Mouse (Mus musculus): ENCODE data around the gene Zranb3. TPM values are rescaled to one million over a fixed set of nuclear protein-coding genes. Genes with fewer than 3 reads are reported as not detected.

Gene Zranb3
- polyA plus RNA-seq, 1 experiment = not detected

DNA sequence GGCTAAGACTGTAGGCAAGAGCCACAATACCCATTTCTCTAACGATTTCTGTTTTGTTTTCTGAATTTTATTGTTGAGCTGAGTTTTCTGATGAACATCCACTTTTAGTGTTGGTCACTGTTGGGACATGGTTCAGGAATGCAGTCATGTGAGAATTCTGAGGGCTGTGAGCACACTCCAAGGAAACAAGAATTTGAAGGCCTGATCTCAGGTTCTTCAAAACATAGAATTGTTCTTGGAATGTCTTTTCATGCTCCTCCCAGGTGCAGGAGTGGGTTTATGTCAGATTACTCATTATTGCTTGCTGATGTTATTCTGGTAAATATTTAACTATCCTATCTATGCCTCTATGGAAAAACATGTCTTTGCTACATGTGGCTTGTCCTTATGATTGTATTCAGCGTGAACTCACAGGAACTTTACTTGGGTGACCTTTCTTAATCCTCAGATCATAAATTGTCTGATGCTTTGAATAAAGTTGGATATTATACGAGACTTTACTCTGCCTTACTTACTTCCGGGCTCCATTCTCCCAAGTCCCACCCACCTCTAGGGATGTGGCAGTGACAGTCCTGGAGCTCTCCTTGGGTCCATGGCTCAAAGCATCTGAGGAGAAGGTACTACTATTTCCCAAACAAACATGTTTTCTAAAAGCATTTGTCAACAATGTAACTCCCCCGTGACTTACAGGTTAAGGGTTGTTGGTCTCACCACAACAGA is 119.4 kb downstream of the Zranb3 start:
- 95% methylated on average over 5 of the region's 5 CpGs for WGBS
- TF ChIP-seq CTCF (IDR thresholded peaks at IDR 0.05; ENCODE audit: insufficient read depth, low read depth, low read length) (no peak), POLR2A (IDR thresholded peaks at IDR 0.05; ENCODE audit: insufficient read depth, low read depth, low read length) (no peak)
- Histone ChIP-seq H3K27ac (ENCODE audit: insufficient read depth, low read depth, low read length) (no peak overlapping the region), H3K4me3 (ENCODE audit: insufficient read depth, low read depth, low read length) (no peak overlapping the region), H3K4me1 (ENCODE audit: control insufficient read depth, insufficient read depth, low read length) (0 out of 2 replicates have a peak, but pooled peaks cover 2% of the 10 kb centered on the region)

DNA sequence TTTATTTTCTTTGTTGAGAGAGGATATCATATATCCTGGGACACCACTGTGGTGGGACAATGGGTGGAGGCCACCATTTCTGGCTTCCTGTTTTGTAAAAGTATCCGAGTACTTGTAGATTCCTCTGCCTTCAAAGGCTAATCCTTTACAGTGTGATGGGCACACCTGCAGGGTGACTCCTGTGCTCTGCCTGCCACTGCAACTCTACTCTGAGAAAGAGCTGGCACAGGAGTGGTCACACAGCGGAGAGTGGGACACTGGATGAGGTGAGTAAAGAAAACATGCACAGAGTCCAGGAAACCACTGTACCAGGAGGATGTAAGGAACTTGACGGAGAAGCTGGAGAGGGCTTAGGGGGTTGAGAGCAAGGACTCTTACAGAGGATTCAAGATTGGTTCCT is 120.6 kb downstream of the Zranb3 start:
- Histone ChIP-seq H3K27ac (ENCODE audit: insufficient read depth, low read depth, low read length) (no peak overlapping the region), H3K4me1 (ENCODE audit: control insufficient read depth, insufficient read depth, low read length) (no peaks in the 10 kb centered on the region), H3K4me3 (ENCODE audit: insufficient read depth, low read depth, low read length) (no peak overlapping the region)
- TF ChIP-seq POLR2A (IDR thresholded peaks at IDR 0.05; ENCODE audit: insufficient read depth, low read depth, low read length) (no peak), CTCF (IDR thresholded peaks at IDR 0.05; ENCODE audit: insufficient read depth, low read depth, low read length) (no peak)
- 92% methylated on average over 3 of the region's 3 CpGs for WGBS

DNA sequence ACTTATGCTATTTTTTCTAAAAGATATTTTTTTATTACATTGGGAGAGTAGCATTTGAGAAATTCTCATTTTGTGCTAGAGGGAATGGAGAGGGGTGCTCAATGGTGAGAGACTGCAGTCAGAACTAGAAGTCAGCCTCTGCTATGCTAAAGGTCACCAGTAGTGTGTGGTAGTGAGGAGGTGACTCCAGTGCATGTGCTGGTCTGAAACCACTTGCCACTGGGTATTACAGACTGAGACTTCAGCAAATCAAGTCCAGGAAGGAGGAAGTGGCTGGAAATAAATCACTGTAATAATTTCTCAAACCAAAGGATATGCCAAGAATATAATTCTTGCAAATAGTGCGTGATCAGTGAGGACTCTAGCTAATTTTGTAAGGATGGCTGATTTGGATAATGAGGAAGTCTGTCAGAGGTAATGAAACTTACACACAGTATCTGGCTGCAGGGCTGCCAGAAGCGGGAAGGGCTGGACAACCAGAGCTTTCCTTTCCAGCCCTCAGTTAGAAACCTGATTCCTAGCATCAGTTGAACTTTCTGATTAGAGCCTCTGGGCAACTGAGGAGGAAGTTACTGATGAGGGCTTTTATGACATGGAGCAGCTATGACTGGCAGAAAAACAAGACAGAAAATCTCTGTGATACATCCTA is 121.8 kb downstream of the Zranb3 start:
- 85% methylated on average over 2 of the region's 2 CpGs for WGBS
- Histone ChIP-seq H3K4me3 (ENCODE audit: insufficient read depth, low read depth, low read length) (no peak overlapping the region), H3K27ac (ENCODE audit: insufficient read depth, low read depth, low read length) (no peak overlapping the region), H3K4me1 (ENCODE audit: control insufficient read depth, insufficient read depth, low read length) (no peaks in the 10 kb centered on the region)
- TF ChIP-seq CTCF (IDR thresholded peaks at IDR 0.05; ENCODE audit: insufficient read depth, low read depth, low read length) (no peak), POLR2A (IDR thresholded peaks at IDR 0.05; ENCODE audit: insufficient read depth, low read depth, low read length) (no peak)

DNA sequence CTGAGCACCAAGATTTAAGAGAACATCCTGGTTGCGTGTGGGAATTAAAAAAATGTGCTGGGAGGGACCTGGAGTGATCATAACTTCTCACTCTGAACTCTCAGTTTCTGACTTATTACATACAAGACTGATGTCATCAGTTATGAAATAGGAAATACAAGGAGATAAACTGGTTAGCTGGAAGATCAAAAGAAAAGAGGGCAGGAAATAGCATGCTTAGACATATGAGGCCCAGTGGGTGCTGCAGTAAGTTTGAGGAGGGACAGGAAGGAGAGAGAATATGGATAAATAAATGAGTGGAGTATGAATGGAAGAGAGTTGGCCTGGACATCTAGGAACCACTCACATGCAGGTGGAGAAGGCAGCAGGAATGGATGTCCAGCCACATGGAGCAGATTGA is 124.7 kb downstream of the Zranb3 start:
- no peak overlapping the region for H3K27ac ChIP-seq (ENCODE audit: insufficient read depth, low read depth, low read length)
- 100% methylated on average over 1 of the region's 1 CpGs for WGBS

DNA sequence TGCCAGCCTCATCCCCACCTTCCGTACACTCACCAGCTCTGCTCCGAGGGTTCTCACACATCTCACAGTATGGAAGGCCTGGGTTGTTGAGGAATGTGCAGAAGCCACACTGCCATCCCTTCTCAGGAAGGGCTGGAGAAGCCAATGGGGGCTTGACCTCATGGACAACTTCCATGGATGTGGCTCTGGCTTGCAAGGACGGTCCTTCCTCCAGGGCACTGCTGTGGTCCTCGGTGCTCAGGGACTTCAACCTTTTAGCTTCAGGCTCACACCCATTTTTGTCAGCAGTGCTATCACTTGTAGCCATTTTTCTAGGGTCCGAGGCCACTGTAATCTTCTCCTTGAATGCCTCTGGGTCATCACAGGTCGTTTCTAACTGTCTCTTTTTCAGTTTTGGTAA is 126.7 kb downstream of the Zranb3 start:
- H3K4me1 ChIP-seq (ENCODE audit: control insufficient read depth, insufficient read depth, low read length) = no peaks in the 10 kb centered on the region
- 91% methylated on average over 6 of the region's 6 CpGs for WGBS
- no peak overlapping the region for H3K27ac ChIP-seq (ENCODE audit: insufficient read depth, low read depth, low read length)
- TF ChIP-seq CTCF (IDR thresholded peaks at IDR 0.05; ENCODE audit: insufficient read depth, low read depth, low read length) (no peak), POLR2A (IDR thresholded peaks at IDR 0.05; ENCODE audit: insufficient read depth, low read depth, low read length) (no peak)
- no peak overlapping the region for H3K4me3 ChIP-seq (ENCODE audit: insufficient read depth, low read depth, low read length)

More for the DNA sequence above, 124.7 kb downstream of the Zranb3 start:
- Histone ChIP-seq H3K4me3 (ENCODE audit: insufficient read depth, low read depth, low read length) (no peak overlapping the region), H3K4me1 (ENCODE audit: control insufficient read depth, insufficient read depth, low read length) (no peaks in the 10 kb centered on the region)
- no peak for TF ChIP-seq POLR2A (IDR thresholded peaks at IDR 0.05; ENCODE audit: insufficient read depth, low read depth, low read length)
- TF ChIP-seq CTCF (IDR thresholded peaks at IDR 0.05; ENCODE audit: insufficient read depth, low read depth, low read length) = no peak

DNA sequence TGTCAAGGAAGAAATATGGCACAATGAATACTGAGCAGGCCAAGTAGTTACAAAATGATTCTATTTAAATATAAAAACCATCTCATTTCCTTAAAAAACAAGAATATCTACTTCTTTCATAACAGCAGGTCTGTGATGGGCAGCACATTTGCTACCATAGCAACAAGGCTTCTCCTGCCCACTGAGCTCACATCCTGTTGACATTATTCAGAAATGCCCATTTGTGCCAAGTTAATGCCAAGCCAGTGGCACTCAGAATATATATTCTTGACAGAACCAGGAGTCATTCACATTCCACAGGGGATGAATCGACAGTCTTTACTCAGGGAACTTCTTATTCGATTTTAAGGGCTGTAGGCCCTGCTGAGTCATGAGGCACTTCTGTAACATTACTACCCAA is 127.2 kb downstream of the Zranb3 start:
- Histone ChIP-seq H3K4me1 (ENCODE audit: control insufficient read depth, insufficient read depth, low read length) (no peaks in the 10 kb centered on the region), H3K27ac (ENCODE audit: insufficient read depth, low read depth, low read length) (no peak overlapping the region), H3K4me3 (ENCODE audit: insufficient read depth, low read depth, low read length) (no peak overlapping the region)
- no peak for TF ChIP-seq CTCF (IDR thresholded peaks at IDR 0.05; ENCODE audit: insufficient read depth, low read depth, low read length)
- no peak for TF ChIP-seq POLR2A (IDR thresholded peaks at IDR 0.05; ENCODE audit: insufficient read depth, low read depth, low read length)
- 74% methylated on average over 2 of the region's 2 CpGs for WGBS

DNA sequence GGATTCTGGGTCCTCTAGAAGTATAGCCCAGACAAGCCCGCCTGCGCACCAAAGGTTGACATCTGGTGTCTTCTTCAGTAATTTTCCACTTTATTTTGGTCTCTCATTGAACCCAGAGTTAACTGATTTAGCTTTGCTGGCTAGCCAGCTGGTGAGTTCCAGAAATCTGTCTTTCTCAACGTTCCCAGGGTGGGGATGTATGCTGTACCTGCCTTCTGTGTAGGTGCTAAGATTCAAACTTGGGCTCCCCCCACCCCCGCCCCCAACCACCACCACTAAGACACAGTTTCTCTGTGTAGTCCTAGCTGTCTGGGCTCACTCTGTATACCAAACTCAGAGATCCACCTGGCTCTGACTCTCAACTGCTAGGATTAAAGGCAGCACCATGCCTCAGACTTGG is 128.8 kb downstream of the Zranb3 start:
- Histone ChIP-seq H3K4me3 (ENCODE audit: insufficient read depth, low read depth, low read length) (no peak overlapping the region), H3K27ac (ENCODE audit: insufficient read depth, low read depth, low read length) (no peak overlapping the region), H3K4me1 (ENCODE audit: control insufficient read depth, insufficient read depth, low read length) (no peaks in the 10 kb centered on the region)
- TF ChIP-seq POLR2A (IDR thresholded peaks at IDR 0.05; ENCODE audit: insufficient read depth, low read depth, low read length) (no peak), CTCF (IDR thresholded peaks at IDR 0.05; ENCODE audit: insufficient read depth, low read depth, low read length) (no peak)
- 92% methylated on average over 4 of the region's 4 CpGs for WGBS

DNA sequence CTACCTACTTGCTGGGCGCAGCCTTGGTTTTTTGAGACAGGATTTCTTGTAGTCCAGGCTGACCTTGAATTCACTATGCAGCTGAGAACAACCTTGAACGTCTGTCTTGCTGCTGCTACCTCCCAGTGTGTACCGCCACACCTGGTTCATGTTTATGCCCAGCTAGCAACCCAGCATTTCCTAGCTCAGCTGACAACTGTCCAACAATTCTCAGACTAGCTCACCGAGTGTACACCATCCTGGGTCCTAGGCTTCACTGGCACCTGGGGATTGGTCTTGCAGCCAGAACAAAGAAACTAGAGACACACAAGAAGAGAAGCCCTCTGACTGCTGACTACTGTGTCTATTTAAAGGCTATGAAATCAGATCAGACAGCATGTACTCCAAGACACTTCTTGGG is 132.0 kb downstream of the Zranb3 start:
- WGBS = 87% methylated on average over 4 of the region's 4 CpGs
- Histone ChIP-seq H3K27ac (ENCODE audit: insufficient read depth, low read depth, low read length) (no peak overlapping the region), H3K4me1 (ENCODE audit: control insufficient read depth, insufficient read depth, low read length) (no peaks in the 10 kb centered on the region), H3K4me3 (ENCODE audit: insufficient read depth, low read depth, low read length) (no peak overlapping the region)
- TF ChIP-seq CTCF (IDR thresholded peaks at IDR 0.05; ENCODE audit: insufficient read depth, low read depth, low read length) (no peak), POLR2A (IDR thresholded peaks at IDR 0.05; ENCODE audit: insufficient read depth, low read depth, low read length) (no peak)

DNA sequence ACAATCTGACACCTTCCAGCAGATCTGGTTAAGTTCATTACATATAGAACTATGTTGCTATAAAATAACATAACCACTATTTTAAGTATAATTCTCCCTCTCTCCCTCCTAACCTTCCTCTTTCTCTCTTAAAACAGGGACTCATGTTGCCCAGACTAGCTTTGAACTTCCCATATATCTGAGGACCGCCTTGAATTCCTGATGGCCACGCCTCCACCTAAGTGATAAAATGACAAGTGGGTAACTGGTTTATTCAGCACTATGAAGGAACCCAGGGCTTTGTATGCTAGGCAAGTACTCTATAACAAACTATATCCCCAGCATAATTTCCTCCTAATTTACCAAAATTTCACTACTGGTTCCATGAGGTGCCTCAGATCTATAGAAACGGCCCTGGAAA is 139.5 kb downstream of the Zranb3 start:
- TF ChIP-seq POLR2A (IDR thresholded peaks at IDR 0.05; ENCODE audit: insufficient read depth, low read depth, low read length) (no peak), CTCF (IDR thresholded peaks at IDR 0.05; ENCODE audit: insufficient read depth, low read depth, low read length) (no peak)

More for the DNA sequence above, 139.5 kb downstream of the Zranb3 start:
- Histone ChIP-seq H3K4me1 (ENCODE audit: control insufficient read depth, insufficient read depth, low read length) (peaks cover 8% of the 10 kb centered on the region), H3K27ac (ENCODE audit: insufficient read depth, low read depth, low read length) (no peak overlapping the region), H3K4me3 (ENCODE audit: insufficient read depth, low read depth, low read length) (no peak overlapping the region)
- 93% methylated on average over 3 of the region's 3 CpGs for WGBS

Data from olfactory bulb, adult 2 months (tissue).